Mouse (Mus musculus): ENCODE results near the gene Taf6l. TPM values are rescaled to one million over a fixed set of nuclear protein-coding genes. Genes with fewer than 3 reads are reported as not detected.

The Taf6l gene
- polyA plus RNA-seq, 1 experiment from 2014 or later: 7.9 TPM

DNA sequence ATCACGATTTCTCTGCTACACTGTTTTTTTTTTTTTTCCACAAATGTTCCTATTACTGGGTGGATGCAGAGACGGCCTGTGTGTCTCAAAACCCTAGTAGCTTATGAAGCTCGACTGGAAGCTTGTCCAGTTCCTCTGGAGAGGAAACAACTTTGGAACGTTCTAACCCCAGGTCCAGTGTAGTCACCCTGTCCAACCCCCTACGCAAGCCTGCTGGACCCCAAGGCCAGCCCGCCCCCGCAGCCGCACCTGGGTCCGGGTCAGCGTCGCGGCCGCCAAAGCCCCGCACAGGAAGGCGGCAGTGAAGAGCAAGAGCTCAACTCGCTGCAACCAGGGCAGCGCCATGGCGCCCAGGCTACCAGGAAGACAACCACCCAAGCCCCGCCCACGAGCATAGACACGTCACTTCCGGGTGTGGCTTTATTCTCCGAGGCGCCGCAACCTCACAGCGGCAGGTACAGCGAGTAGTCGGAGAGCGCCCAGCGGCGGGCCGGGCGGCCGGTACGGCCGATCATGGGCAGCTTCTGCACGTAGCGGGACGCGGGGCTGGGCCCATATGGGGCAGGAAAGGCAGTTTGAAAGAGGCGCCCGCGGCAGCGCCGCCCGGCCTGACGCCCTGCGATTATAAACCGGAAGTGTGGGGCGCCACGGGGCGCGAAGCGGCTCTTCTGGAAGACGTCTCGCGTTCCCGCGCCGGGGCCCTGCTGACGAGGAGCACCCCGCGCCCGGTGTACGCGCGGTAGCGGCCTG lies 12.0 kb downstream of the Taf6l start, which contains the start of gene Tmem179b:
Gene Tmem179b (minus strand): TSS at position 382 of the 750 bp plus-strand sequence.
- H3K27me3 ChIP-seq (ENCODE audit: insufficient read depth, low read length): no peaks in the 10 kb centered on the region
- peak within 1 kb of the TSS; percentile 93 for H3K4me2 ChIP-seq (ENCODE audit: low read depth, low read length)
- peak within 1 kb of the TSS; percentile 92 for H3K9ac ChIP-seq (replicated peaks)
- peak; percentile 91 for ATAC-seq
- H3K4me3 ChIP-seq (ENCODE audit: low read depth, low read length): peak within 1 kb of the TSS; percentile 74
- H3K9me3 ChIP-seq (ENCODE audit: low read length): no peaks in the 10 kb centered on the region
- H3K27ac ChIP-seq (ENCODE audit: low read depth): peak within 1 kb of the TSS; percentile 100
- peaks cover 21% of the 10 kb centered on the region for H3K36me3 ChIP-seq (replicated peaks; ENCODE audit: insufficient read depth, low read length)
- WGBS (ENCODE audit: insufficient replicate concordance): 1% methylated on average over 53 of the region's 68 CpGs
- TF ChIP-seq CTCF (IDR thresholded peaks at IDR 0.05; ENCODE audit: low read depth): peak; percentile 21; the same call in 1 of the 2 replicates
- TF ChIP-seq EP300 (IDR thresholded peaks at IDR 0.05; ENCODE audit: low read depth): no peak
- peak; percentile 98 for DNase-seq
- H3K4me1 ChIP-seq (ENCODE audit: insufficient read depth): peaks cover 40% of the 10 kb centered on the region

- 33% methylated on average over 6 of the region's 6 CpGs for WGBS (ENCODE audit: insufficient replicate concordance)
These were observed 12.8 kb downstream of the Taf6l start for GRCm38 (mm10) chr19:8773409-8773808.

GRCm38 (mm10) chr19:8772996-8773395 lies 13.2 kb downstream of the Taf6l start:
- Histone ChIP-seq H3K36me3 (replicated peaks; ENCODE audit: insufficient read depth, low read length) (peaks cover 30% of the 10 kb centered on the region), H3K27ac (ENCODE audit: low read depth) (peak overlapping the region; percentile 100; the same call in 1 of the 2 replicates), H3K4me3 (ENCODE audit: low read depth, low read length) (peak overlapping the region; percentile 74), H3K9me3 (ENCODE audit: low read length) (no peaks in the 10 kb centered on the region), H3K4me1 (ENCODE audit: insufficient read depth) (peaks cover 40% of the 10 kb centered on the region), H3K4me2 (ENCODE audit: low read depth, low read length) (peak overlapping the region; percentile 93), H3K9ac (replicated peaks) (peak overlapping the region; percentile 92), H3K27me3 (ENCODE audit: insufficient read depth, low read length) (no peaks in the 10 kb centered on the region)
- ATAC-seq (no peak), DNase-seq (no peak)
- TF ChIP-seq CTCF (IDR thresholded peaks at IDR 0.05; ENCODE audit: low read depth) (no peak), EP300 (IDR thresholded peaks at IDR 0.05; ENCODE audit: low read depth) (no peak)
- 43% methylated on average over 5 of the region's 5 CpGs for WGBS (ENCODE audit: insufficient replicate concordance)

More at GRCm38 (mm10) chr19:8773409-8773808, 12.8 kb downstream of the Taf6l start:
- Histone ChIP-seq H3K4me2 (ENCODE audit: low read depth, low read length) (peak overlapping the region; percentile 93), H3K4me3 (ENCODE audit: low read depth, low read length) (peak overlapping the region; percentile 74), H3K9me3 (ENCODE audit: low read length) (no peaks in the 10 kb centered on the region), H3K9ac (replicated peaks) (peak overlapping the region; percentile 92), H3K27ac (ENCODE audit: low read depth) (peak overlapping the region; percentile 100), H3K4me1 (ENCODE audit: insufficient read depth) (peaks cover 40% of the 10 kb centered on the region), H3K27me3 (ENCODE audit: insufficient read depth, low read length) (no peaks in the 10 kb centered on the region), H3K36me3 (replicated peaks; ENCODE audit: insufficient read depth, low read length) (peaks cover 27% of the 10 kb centered on the region)
- ATAC-seq (no peak), DNase-seq (no peak)
- TF ChIP-seq CTCF (IDR thresholded peaks at IDR 0.05; ENCODE audit: low read depth): no peak
- no peak for TF ChIP-seq EP300 (IDR thresholded peaks at IDR 0.05; ENCODE audit: low read depth)

DNA sequence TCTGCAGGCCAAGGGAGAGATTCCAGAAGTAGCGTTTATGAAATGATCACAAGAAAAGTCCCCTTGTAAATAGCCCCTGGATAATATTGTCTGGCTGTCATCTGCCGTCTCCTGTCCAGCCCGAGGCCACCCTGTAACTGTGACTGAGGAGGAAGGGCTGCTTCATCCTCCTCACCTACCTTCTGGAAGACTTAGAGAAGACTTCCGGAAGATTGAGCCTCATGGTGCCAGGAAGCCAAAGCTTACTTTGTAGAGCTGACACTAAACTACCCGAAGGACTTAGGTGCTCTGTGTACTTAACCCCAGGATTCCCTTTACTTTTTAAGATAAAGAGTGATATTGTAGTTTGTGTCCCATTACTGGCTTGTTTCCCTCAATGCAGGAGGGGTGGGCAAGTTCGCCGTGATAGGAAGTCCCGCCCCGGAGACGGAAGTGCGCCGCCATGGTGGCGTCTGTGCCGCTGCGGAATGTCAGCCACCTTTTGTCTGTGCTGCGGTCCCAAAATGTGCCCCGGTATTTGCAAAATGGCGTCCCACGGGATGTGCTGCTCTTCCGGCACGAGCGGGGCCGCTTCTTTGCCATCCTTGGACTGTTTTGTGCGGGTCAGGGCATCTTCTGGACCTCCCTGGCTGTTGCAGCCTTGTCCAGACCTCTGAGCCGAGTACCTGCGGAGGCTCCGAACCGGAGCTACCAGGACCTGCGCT lies 15.5 kb downstream of the Taf6l start, which contains the start of gene Tmem223:
Gene Tmem223 (plus strand): TSS at position 430 of the 704 bp plus-strand sequence.
- WGBS (ENCODE audit: insufficient replicate concordance): 21% methylated on average over 29 of the region's 29 CpGs
- H3K9me3 ChIP-seq (ENCODE audit: low read length): no peaks in the 10 kb centered on the region
- no peaks in the 10 kb centered on the region for H3K27me3 ChIP-seq (ENCODE audit: insufficient read depth, low read length)
- H3K4me3 ChIP-seq (ENCODE audit: low read depth, low read length): peak within 1 kb of the TSS; percentile 80
- H3K4me2 ChIP-seq (ENCODE audit: low read depth, low read length): peak within 1 kb of the TSS; percentile 85
- H3K4me1 ChIP-seq (ENCODE audit: insufficient read depth): peaks cover 31% of the 10 kb centered on the region
- TF ChIP-seq EP300 (IDR thresholded peaks at IDR 0.05; ENCODE audit: low read depth): no peak
- TF ChIP-seq CTCF (IDR thresholded peaks at IDR 0.05; ENCODE audit: low read depth): peak; percentile 32; the same call in 1 of the 2 replicates
- peak within 1 kb of the TSS; percentile 86 for H3K9ac ChIP-seq (replicated peaks)
- DNase-seq: peak; percentile 86
- peak within 1 kb of the TSS; percentile 80 for H3K27ac ChIP-seq (ENCODE audit: low read depth)
- peaks cover 53% of the 10 kb centered on the region for H3K36me3 ChIP-seq (replicated peaks; ENCODE audit: insufficient read depth, low read length)
- ATAC-seq: peak; percentile 37

- H3K4me3 ChIP-seq (ENCODE audit: low read depth, low read length): no peak overlapping the region
- H3K9ac ChIP-seq (replicated peaks): no peak overlapping the region
- TF ChIP-seq EP300 (IDR thresholded peaks at IDR 0.05; ENCODE audit: low read depth): no peak
- TF ChIP-seq CTCF (IDR thresholded peaks at IDR 0.05; ENCODE audit: low read depth): no peak
- no peak overlapping the region for H3K27ac ChIP-seq (ENCODE audit: low read depth)
- peaks cover 82% of the 10 kb centered on the region for H3K36me3 ChIP-seq (replicated peaks; ENCODE audit: insufficient read depth, low read length)
- H3K9me3 ChIP-seq (ENCODE audit: low read length): no peaks in the 10 kb centered on the region; the same call in 1 of the 2 replicates
- no peak overlapping the region for H3K4me2 ChIP-seq (ENCODE audit: low read depth, low read length)
- ATAC-seq (no peak), DNase-seq (no peak)
- WGBS (ENCODE audit: insufficient replicate concordance): 93% methylated on average over 9 of the region's 9 CpGs
- no peaks in the 10 kb centered on the region for H3K27me3 ChIP-seq (ENCODE audit: insufficient read depth, low read length)
- H3K4me1 ChIP-seq (ENCODE audit: insufficient read depth): peaks cover 4% of the 10 kb centered on the region; the same call in 1 of the 2 replicates
These were observed 20.7 kb downstream of the Taf6l start for GRCm38 (mm10) chr19:8765562-8765961.

DNA sequence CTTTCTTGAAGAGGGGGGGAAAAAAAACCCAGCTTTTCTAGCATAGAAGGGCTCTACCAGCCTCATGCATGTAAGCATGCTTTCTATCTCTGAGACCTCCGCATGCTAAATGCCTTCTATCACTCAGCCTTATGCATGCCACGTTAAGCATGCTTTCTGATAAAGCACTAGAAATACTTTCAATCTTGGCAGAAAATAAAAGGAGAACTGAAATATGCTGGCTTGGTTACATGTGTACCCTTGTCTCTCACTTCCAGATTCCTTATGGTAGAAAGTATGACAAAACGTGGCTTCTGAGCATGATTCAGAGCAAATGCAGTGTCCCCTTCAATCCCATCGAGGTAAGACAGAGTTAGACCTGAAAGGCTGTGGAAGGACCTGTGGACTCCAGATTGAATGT lies 22.9 kb downstream of the Taf6l start:
- WGBS (ENCODE audit: insufficient replicate concordance): 85% methylated on average over 4 of the region's 4 CpGs
- no peak overlapping the region for H3K9ac ChIP-seq (replicated peaks)
- no peak overlapping the region for H3K4me3 ChIP-seq (ENCODE audit: low read depth, low read length)
- H3K4me1 ChIP-seq (ENCODE audit: insufficient read depth): peaks cover 10% of the 10 kb centered on the region
- TF ChIP-seq EP300 (IDR thresholded peaks at IDR 0.05; ENCODE audit: low read depth): no peak
- no peak for TF ChIP-seq CTCF (IDR thresholded peaks at IDR 0.05; ENCODE audit: low read depth)
- no peak overlapping the region for H3K27ac ChIP-seq (ENCODE audit: low read depth)
- DNase-seq: no peak
- peaks cover 62% of the 10 kb centered on the region for H3K36me3 ChIP-seq (replicated peaks; ENCODE audit: insufficient read depth, low read length)
- ATAC-seq: no peak
- H3K9me3 ChIP-seq (ENCODE audit: low read length): no peaks in the 10 kb centered on the region; the same call in 1 of the 2 replicates
- no peak overlapping the region for H3K4me2 ChIP-seq (ENCODE audit: low read depth, low read length)
- no peaks in the 10 kb centered on the region for H3K27me3 ChIP-seq (ENCODE audit: insufficient read depth, low read length)
